Mouse (Mus musculus): ENCODE data around the gene Slc38a6. TPM values are rescaled to one million over a fixed set of nuclear protein-coding genes. Genes with fewer than 3 reads are reported as not detected.

Slc38a6 gene
- polyA plus RNA-seq (2012; rRNA removed): 32.7 and 38.1 TPM in 2 replicates

DNA sequence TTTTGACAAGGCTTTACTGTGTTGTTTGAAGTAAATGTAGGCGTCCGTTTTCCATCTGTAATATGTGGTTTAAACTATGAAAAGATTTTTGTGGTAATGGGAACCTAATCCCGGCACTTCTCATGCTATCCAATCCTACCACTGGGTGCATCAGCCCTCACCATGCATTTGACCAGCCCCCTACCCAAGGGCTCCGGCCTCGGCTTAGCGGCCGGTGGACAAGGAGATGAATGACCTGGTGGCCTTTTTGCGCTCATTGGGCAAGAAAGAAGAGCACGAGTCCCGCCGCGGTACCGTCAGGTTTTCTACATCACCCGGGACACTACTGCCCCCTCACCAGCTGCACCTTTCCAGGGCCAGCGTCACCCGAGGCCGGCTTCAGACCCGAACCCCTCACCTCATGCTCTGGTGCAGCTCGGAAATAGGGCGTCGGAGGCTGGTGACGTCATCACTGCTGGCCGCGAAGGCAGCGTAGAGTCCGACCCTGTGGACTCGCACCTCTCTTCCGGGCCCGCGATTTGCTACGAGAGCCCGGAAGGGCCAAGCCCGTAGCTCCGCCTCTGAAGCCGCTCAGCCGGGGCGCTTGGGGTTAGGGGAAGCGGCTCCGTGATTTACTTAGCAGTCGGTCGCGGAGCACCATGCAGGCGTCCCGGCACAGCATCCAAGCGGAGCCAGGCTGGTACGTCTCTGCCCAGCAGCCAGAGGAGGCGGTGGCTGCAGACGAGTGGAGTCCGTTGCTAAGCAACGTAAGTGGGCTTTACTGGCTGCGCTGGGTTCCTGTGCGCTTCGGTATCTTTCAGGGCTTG, at the start of gene Slc38a6, which contains the start of gene Trmt5:
TSS of gene Slc38a6 (plus strand) at position 493 of the 806 bp plus-strand sequence.
TSS of gene Trmt5 (minus strand) at position 424 of the 806 bp plus-strand sequence.
- peak within 1 kb of the TSS; percentile 88 for H3K4me3 ChIP-seq (ENCODE audit: control insufficient read depth, insufficient read depth, low read length)
- DNase-seq: peak; percentile 88
- H3K27ac ChIP-seq (ENCODE audit: control insufficient read depth, insufficient read depth, low read length): peak within 1 kb of the TSS; percentile 6; the same call in 1 of the 2 replicates
- peaks cover under 1% of the 10 kb centered on the region; the same call in 1 of the 2 replicates for H3K36me3 ChIP-seq (ENCODE audit: control insufficient read depth, insufficient read depth, low read length)
- H3K27me3 ChIP-seq (ENCODE audit: control insufficient read depth, insufficient read depth, low read length): no peaks in the 10 kb centered on the region
- under 1% methylated on average over 53 of the region's 53 CpGs for WGBS
- H3K4me1 ChIP-seq (replicated peaks; ENCODE audit: control insufficient read depth, insufficient read depth, low read length): 0 out of 2 replicates have a peak, but pooled peaks cover 3% of the 10 kb centered on the region
- TF ChIP-seq POLR2A (IDR thresholded peaks at IDR 0.05; ENCODE audit: control insufficient read depth, extremely low read depth, insufficient read depth, low read length, poor library complexity) (no peak; the same call in 1 of the 2 replicates), CTCF (IDR thresholded peaks at IDR 0.05; ENCODE audit: borderline replicate concordance, control insufficient read depth, extremely low read depth, insufficient read depth, low read length, poor library complexity) (peak; percentile 57; the same call in 1 of the 2 replicates)

DNA sequence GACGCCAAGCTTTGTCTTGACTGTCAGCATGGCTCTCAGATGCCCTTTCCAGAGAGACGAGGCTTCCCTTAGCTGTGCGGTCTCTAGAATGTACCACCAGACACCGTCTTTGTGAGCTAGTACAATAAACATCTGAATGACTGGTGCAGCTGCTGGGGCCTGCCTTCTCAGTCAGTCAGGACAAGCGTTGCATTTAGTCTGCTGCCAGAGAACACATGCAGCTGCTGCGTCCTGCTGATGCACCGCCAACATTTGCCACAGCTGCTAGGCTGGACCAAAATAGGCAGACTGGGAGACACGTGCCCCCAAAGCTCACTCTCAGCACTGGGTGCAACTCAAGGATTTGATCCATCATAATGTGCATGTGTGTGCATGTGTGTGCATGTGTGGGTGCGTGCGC, 44.6 kb upstream of the Slc38a6 start:
- WGBS: 89% methylated on average over 10 of the region's 10 CpGs
- H3K36me3 ChIP-seq (ENCODE audit: control insufficient read depth, insufficient read depth, low read length): no peaks in the 10 kb centered on the region
- no peaks in the 10 kb centered on the region for H3K27me3 ChIP-seq (ENCODE audit: control insufficient read depth, insufficient read depth, low read length)
- H3K4me1 ChIP-seq (replicated peaks; ENCODE audit: control insufficient read depth, insufficient read depth, low read length): no peaks in the 10 kb centered on the region
- no peak for TF ChIP-seq POLR2A (IDR thresholded peaks at IDR 0.05; ENCODE audit: control insufficient read depth, extremely low read depth, insufficient read depth, low read length, poor library complexity)
- TF ChIP-seq CTCF (IDR thresholded peaks at IDR 0.05; ENCODE audit: borderline replicate concordance, control insufficient read depth, extremely low read depth, insufficient read depth, low read length, poor library complexity): no peak
- no peak for DNase-seq
- H3K27ac ChIP-seq (ENCODE audit: control insufficient read depth, insufficient read depth, low read length): no peak overlapping the region
- H3K4me3 ChIP-seq (ENCODE audit: control insufficient read depth, insufficient read depth, low read length): no peak overlapping the region

DNA sequence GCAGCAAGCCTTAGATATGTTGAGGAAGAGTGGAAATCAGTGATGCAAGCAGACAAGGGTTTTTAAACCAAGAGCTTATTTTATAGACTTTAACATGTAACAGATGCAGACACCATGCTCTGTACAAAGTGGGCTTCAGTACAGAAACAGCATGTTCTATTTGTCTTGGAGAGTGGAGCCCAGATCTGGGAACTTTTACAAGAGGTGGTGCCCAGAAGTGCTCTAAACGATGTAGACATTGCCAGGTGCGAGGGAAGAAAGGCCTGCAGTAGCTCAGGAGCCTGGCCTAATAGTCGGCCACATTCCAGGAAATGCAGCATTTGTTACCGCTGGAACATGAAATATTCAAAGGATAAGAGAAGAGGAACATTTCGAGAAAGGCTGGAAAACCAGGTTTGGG, 40.9 kb upstream of the Slc38a6 start:
- DNase-seq: no peak
- Histone ChIP-seq H3K4me1 (replicated peaks; ENCODE audit: control insufficient read depth, insufficient read depth, low read length) (no peaks in the 10 kb centered on the region), H3K36me3 (ENCODE audit: control insufficient read depth, insufficient read depth, low read length) (no peaks in the 10 kb centered on the region), H3K4me3 (ENCODE audit: control insufficient read depth, insufficient read depth, low read length) (no peak overlapping the region), H3K27me3 (ENCODE audit: control insufficient read depth, insufficient read depth, low read length) (no peaks in the 10 kb centered on the region), H3K27ac (ENCODE audit: control insufficient read depth, insufficient read depth, low read length) (no peak overlapping the region)
- TF ChIP-seq POLR2A (IDR thresholded peaks at IDR 0.05; ENCODE audit: control insufficient read depth, extremely low read depth, insufficient read depth, low read length, poor library complexity): no peak
- TF ChIP-seq CTCF (IDR thresholded peaks at IDR 0.05; ENCODE audit: borderline replicate concordance, control insufficient read depth, extremely low read depth, insufficient read depth, low read length, poor library complexity): no peak
- WGBS: 95% methylated on average over 5 of the region's 5 CpGs

GRCm38 (mm10) chr12:73255006-73255405, 31.6 kb upstream of the Slc38a6 start:
- Histone ChIP-seq H3K36me3 (ENCODE audit: control insufficient read depth, insufficient read depth, low read length) (no peaks in the 10 kb centered on the region), H3K27me3 (ENCODE audit: control insufficient read depth, insufficient read depth, low read length) (no peaks in the 10 kb centered on the region), H3K4me1 (replicated peaks; ENCODE audit: control insufficient read depth, insufficient read depth, low read length) (no peaks in the 10 kb centered on the region), H3K4me3 (ENCODE audit: control insufficient read depth, insufficient read depth, low read length) (no peak overlapping the region), H3K27ac (ENCODE audit: control insufficient read depth, insufficient read depth, low read length) (no peak overlapping the region)
- DNase-seq: no peak
- TF ChIP-seq CTCF (IDR thresholded peaks at IDR 0.05; ENCODE audit: borderline replicate concordance, control insufficient read depth, extremely low read depth, insufficient read depth, low read length, poor library complexity): no peak
- no peak for TF ChIP-seq POLR2A (IDR thresholded peaks at IDR 0.05; ENCODE audit: control insufficient read depth, extremely low read depth, insufficient read depth, low read length, poor library complexity)
- 89% methylated on average over 2 of the region's 2 CpGs for WGBS

DNA sequence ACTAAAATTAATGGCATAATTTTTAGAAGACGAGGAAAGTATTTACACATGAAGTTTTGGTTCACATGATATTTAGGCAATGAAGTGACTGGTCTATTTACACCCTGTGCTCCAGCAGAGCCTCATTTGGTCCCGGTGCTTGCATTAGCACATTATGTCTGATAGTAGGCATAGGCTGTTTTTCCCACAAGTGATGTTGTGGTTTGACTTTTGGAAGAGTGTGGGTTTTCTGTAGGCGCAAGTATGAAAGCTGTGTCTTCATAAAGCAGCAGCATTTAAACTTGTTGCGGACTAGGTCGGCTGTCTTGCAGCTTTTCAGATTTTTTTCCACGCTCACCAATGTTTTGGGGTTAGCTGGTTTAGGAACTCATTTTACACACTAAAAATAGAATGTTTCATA, 27.3 kb upstream of the Slc38a6 start:
- no peak overlapping the region for H3K4me3 ChIP-seq (ENCODE audit: control insufficient read depth, insufficient read depth, low read length)
- WGBS: 57% methylated on average over 6 of the region's 6 CpGs
- no peak for TF ChIP-seq POLR2A (IDR thresholded peaks at IDR 0.05; ENCODE audit: control insufficient read depth, extremely low read depth, insufficient read depth, low read length, poor library complexity)
- DNase-seq: no peak
- no peaks in the 10 kb centered on the region for H3K4me1 ChIP-seq (replicated peaks; ENCODE audit: control insufficient read depth, insufficient read depth, low read length)
- no peak overlapping the region for H3K27ac ChIP-seq (ENCODE audit: control insufficient read depth, insufficient read depth, low read length)
- no peaks in the 10 kb centered on the region for H3K36me3 ChIP-seq (ENCODE audit: control insufficient read depth, insufficient read depth, low read length)
- no peaks in the 10 kb centered on the region for H3K27me3 ChIP-seq (ENCODE audit: control insufficient read depth, insufficient read depth, low read length)

DNA sequence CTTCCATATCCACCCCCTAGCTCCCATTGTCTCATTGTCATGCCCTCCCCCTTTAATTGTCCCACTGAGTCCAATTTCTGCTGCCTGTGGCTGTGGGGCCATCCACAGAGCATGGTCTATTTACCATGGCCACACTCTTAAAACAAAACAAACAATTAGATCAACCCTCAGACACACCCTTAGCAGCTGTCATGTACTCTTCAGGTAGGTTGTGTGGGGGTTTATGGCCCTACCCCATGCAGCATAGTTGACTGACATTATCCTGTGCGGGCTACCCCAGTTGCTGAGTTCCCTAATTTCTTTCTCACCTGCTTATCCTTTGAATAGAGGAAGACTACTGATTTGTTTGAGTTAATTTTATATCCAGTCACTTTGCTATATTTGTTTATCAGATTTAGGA, 26.2 kb upstream of the Slc38a6 start:
- TF ChIP-seq POLR2A (IDR thresholded peaks at IDR 0.05; ENCODE audit: control insufficient read depth, extremely low read depth, insufficient read depth, low read length, poor library complexity) (no peak), CTCF (IDR thresholded peaks at IDR 0.05; ENCODE audit: borderline replicate concordance, control insufficient read depth, extremely low read depth, insufficient read depth, low read length, poor library complexity) (no peak)

More for the DNA sequence above, 26.2 kb upstream of the Slc38a6 start:
- no peaks in the 10 kb centered on the region for H3K36me3 ChIP-seq (ENCODE audit: control insufficient read depth, insufficient read depth, low read length)
- 100% methylated on average over 1 of the region's 1 CpGs for WGBS
- H3K4me1 ChIP-seq (replicated peaks; ENCODE audit: control insufficient read depth, insufficient read depth, low read length): no peaks in the 10 kb centered on the region
- H3K27me3 ChIP-seq (ENCODE audit: control insufficient read depth, insufficient read depth, low read length): no peaks in the 10 kb centered on the region
- no peak for DNase-seq
- no peak overlapping the region for H3K4me3 ChIP-seq (ENCODE audit: control insufficient read depth, insufficient read depth, low read length)
- no peak overlapping the region for H3K27ac ChIP-seq (ENCODE audit: control insufficient read depth, insufficient read depth, low read length)
